Mouse (Mus musculus): ENCODE data around the gene Phf21a. TPM values are rescaled to one million over a fixed set of nuclear protein-coding genes. Genes with fewer than 3 reads are reported as not detected.
A peak's percentile ranks its signal among the peaks of the same experiment; 100 is the strongest.

The Phf21a gene
- polyA plus RNA-seq, 1 experiment from 2014 or later = 36.7 TPM

DNA sequence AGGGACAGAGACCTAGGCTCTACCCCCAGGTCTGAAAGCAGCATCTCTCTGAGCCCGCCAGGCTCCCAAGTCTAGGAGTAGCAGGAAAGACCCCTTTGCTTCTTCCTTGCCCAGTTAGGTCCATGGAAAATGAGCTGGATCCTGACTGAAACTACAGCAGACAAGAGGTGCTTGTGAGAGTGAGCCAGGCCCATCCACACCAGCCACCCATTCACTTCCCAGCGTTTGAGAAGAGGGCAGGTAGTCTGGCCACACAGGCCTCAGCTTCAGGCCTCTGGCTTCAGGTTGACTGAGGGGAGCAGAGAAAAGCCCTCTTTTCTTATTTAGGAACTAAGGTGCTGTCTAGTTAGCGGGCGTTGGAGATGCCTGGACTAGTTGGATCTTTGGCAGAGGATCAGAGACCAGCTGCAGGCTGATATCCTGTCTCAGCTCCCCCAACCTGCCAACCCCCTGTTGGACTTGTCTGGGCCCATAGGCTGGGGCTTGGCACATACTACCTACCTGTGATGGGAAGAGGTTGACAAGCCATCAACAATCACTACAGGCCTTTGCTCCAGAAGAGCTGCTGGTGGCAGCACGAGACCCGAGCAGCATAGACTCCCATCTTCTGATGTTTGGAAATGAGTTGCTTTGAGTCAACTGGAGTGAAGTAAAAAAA is 269.8 kb downstream of the Phf21a start:
- WGBS = 95% methylated on average over 6 of the region's 6 CpGs
- no peak overlapping the region for H3K27ac ChIP-seq (replicated peaks)
- H3K4me3 ChIP-seq = no peak overlapping the region
- H3K9me3 ChIP-seq (replicated peaks) = no peaks in the 10 kb centered on the region
- H3K36me3 ChIP-seq = peaks cover 89% of the 10 kb centered on the region
- no peak for DNase-seq (ENCODE audit: low spot score)
- no peaks in the 10 kb centered on the region for H3K27me3 ChIP-seq (ENCODE audit: low read depth, poor library complexity, severe bottlenecking)
- peaks cover 21% of the 10 kb centered on the region for H3K4me1 ChIP-seq

DNA sequence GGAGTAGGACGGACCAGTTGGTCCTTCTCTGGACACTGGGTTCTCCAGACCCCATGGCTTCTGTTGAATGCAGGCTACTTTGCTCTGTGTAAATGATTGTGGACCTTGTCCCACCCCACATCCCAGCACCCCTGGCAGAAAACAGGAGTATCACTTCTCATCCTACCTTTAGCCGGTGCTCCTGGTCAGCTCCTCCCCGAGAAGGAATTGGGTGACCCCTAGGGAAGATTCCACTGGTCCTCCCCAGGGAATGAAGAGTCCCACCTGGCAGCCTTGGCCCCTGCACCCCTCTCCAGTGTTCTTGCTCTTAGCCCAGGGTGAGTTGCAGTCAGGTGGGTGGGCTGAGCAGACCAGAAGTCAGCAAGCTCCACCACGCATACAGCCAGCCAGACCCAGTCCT is 271.2 kb downstream of the Phf21a start:
- Histone ChIP-seq H3K36me3 (peaks cover 78% of the 10 kb centered on the region), H3K27ac (replicated peaks) (no peak overlapping the region), H3K4me1 (peaks cover 32% of the 10 kb centered on the region), H3K9me3 (replicated peaks) (no peaks in the 10 kb centered on the region), H3K27me3 (ENCODE audit: low read depth, poor library complexity, severe bottlenecking) (peaks cover 2% of the 10 kb centered on the region), H3K4me3 (no peak overlapping the region)
- DNase-seq (ENCODE audit: low spot score) = no peak
- WGBS = 91% methylated on average over 4 of the region's 4 CpGs

- H3K36me3 ChIP-seq = peaks cover 64% of the 10 kb centered on the region
- no peak for DNase-seq (ENCODE audit: low spot score)
- H3K27ac ChIP-seq (replicated peaks) = no peak overlapping the region
- 94% methylated on average over 10 of the region's 10 CpGs for WGBS
- H3K27me3 ChIP-seq (ENCODE audit: low read depth, poor library complexity, severe bottlenecking) = peaks cover 17% of the 10 kb centered on the region
- H3K9me3 ChIP-seq (replicated peaks) = no peaks in the 10 kb centered on the region
- peaks cover 40% of the 10 kb centered on the region for H3K4me1 ChIP-seq
- no peak overlapping the region for H3K4me3 ChIP-seq
These were observed 272.7 kb downstream of the Phf21a start for GRCm38 (mm10) chr2:92365568-92365967.

GRCm38 (mm10) chr2:92367383-92368029 is 274.6 kb downstream of the Phf21a start:
- peak overlapping the region; percentile 33; the same call in 1 of the 2 replicates for H3K27ac ChIP-seq (replicated peaks)
- peaks cover 31% of the 10 kb centered on the region for H3K27me3 ChIP-seq (ENCODE audit: low read depth, poor library complexity, severe bottlenecking)
- 55% methylated on average over 20 of the region's 20 CpGs for WGBS
- H3K36me3 ChIP-seq = peaks cover 54% of the 10 kb centered on the region
- peaks cover 50% of the 10 kb centered on the region for H3K4me1 ChIP-seq
- DNase-seq (ENCODE audit: low spot score) = no peak
- H3K4me3 ChIP-seq = no peak overlapping the region
- H3K9me3 ChIP-seq (replicated peaks) = no peaks in the 10 kb centered on the region

DNA sequence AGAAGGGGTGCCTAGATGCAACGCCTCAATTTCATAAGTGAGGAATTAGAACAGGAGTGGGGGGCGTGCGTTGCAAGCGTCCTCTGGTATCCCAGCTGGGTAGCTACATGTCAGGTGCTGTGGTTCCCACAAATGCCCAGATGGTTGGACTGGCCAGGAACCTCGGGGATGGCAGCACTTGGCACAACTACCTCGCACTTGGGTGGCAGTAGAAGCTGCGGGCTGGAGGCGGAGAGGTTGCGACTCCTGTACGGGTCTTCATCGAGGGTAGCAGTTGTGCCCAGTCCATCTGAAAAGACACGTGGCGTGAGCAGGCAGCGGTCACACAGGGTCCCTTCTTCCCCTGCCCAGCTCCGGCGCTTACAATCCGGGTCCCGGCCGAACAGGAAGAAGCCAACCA is 277.5 kb downstream of the Phf21a start:
- H3K4me3 ChIP-seq = peak overlapping the region; percentile 69
- peaks cover 31% of the 10 kb centered on the region for H3K27me3 ChIP-seq (ENCODE audit: low read depth, poor library complexity, severe bottlenecking)
- DNase-seq (ENCODE audit: low spot score) = no peak
- peaks cover 76% of the 10 kb centered on the region for H3K4me1 ChIP-seq
- H3K9me3 ChIP-seq (replicated peaks) = no peaks in the 10 kb centered on the region
- H3K27ac ChIP-seq (replicated peaks) = peak overlapping the region; percentile 91
- 8% methylated on average over 19 of the region's 19 CpGs for WGBS
- H3K36me3 ChIP-seq = peaks cover 26% of the 10 kb centered on the region

- Histone ChIP-seq H3K9me3 (replicated peaks) (no peaks in the 10 kb centered on the region), H3K4me1 (peaks cover 84% of the 10 kb centered on the region), H3K27ac (replicated peaks) (peak overlapping the region; percentile 91), H3K4me3 (peak overlapping the region; percentile 69), H3K36me3 (peaks cover 18% of the 10 kb centered on the region), H3K27me3 (ENCODE audit: low read depth, poor library complexity, severe bottlenecking) (peaks cover 31% of the 10 kb centered on the region)
- 2% methylated on average over 45 of the region's 45 CpGs for WGBS
- DNase-seq (ENCODE audit: low spot score) = peak; percentile 75
These were observed 278.2 kb downstream of the Phf21a start for GRCm38 (mm10) chr2:92370821-92371805.

GRCm38 (mm10) chr2:92371971-92372690 is 279.2 kb downstream of the Phf21a start:
- peak; percentile 84 for DNase-seq (ENCODE audit: low spot score)
- Histone ChIP-seq H3K27ac (replicated peaks) (peak overlapping the region; percentile 91), H3K4me1 (peaks cover 88% of the 10 kb centered on the region), H3K9me3 (replicated peaks) (no peaks in the 10 kb centered on the region), H3K27me3 (ENCODE audit: low read depth, poor library complexity, severe bottlenecking) (peaks cover 31% of the 10 kb centered on the region), H3K4me3 (peak overlapping the region; percentile 69), H3K36me3 (peaks cover 10% of the 10 kb centered on the region)
- WGBS = 7% methylated on average over 10 of the region's 10 CpGs

- DNase-seq (ENCODE audit: low spot score) = peak; percentile 45
- Histone ChIP-seq H3K27me3 (ENCODE audit: low read depth, poor library complexity, severe bottlenecking) (peaks cover 31% of the 10 kb centered on the region), H3K4me3 (peak overlapping the region; percentile 69), H3K27ac (replicated peaks) (peak overlapping the region; percentile 91), H3K4me1 (peaks cover 82% of the 10 kb centered on the region), H3K9me3 (replicated peaks) (no peaks in the 10 kb centered on the region), H3K36me3 (peaks cover 13% of the 10 kb centered on the region)
- WGBS = 26% methylated on average over 9 of the region's 9 CpGs
These were observed 280.0 kb downstream of the Phf21a start for GRCm38 (mm10) chr2:92372767-92373436.

DNA sequence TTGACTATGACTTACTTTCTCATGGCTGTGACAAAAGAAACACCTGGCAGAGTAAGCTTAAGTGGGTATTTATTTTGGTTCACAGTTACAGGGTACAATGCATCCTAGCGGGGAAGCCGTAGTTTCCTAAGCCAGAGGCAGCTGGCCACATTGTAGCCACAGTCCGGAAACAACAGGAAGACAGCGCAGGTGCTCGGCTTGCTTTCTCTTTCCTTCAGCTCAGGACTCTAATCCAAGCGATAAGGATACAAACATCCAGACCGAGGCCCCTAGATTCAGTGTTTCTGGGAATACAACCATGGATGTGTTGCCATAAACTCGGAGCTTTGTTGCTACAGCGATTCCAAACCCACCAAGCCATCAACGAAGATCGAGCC is 280.5 kb downstream of the Phf21a start:
- peaks cover 79% of the 10 kb centered on the region for H3K4me1 ChIP-seq
- peak overlapping the region; percentile 91 for H3K27ac ChIP-seq (replicated peaks)
- H3K36me3 ChIP-seq = peaks cover 15% of the 10 kb centered on the region
- 69% methylated on average over 11 of the region's 11 CpGs for WGBS
- DNase-seq (ENCODE audit: low spot score) = no peak
- peak overlapping the region; percentile 69 for H3K4me3 ChIP-seq
- H3K9me3 ChIP-seq (replicated peaks) = no peaks in the 10 kb centered on the region
- H3K27me3 ChIP-seq (ENCODE audit: low read depth, poor library complexity, severe bottlenecking) = peaks cover 31% of the 10 kb centered on the region

DNA sequence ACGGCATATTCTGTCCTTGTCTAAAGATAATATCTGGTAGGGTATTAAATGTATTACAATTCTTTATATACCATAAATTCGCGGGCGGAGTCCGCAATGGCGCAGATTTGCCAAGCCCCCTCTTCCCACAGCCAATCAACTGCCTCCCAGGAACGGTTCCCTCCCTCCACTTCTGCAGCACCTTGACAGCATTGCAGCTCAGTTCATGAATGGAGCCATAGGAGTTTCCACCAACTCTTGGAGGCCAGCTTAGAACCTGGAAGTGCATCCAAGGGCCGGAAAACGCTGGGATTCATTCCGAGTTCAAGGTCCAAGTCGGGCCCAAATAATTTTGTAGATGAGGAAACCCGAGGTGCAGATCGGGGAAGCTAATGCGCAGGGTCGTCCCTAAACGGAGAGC is 281.6 kb downstream of the Phf21a start, which contains the start of the genes Pex16 and Large2:
Pex16 (plus strand) TSS at position 163 of the 400 bp plus-strand sequence.
Large2 (minus strand) TSS at position 356 of the 400 bp plus-strand sequence.
- Histone ChIP-seq H3K27me3 (ENCODE audit: low read depth, poor library complexity, severe bottlenecking) (peaks cover 25% of the 10 kb centered on the region), H3K27ac (replicated peaks) (peak within 1 kb of the TSS; percentile 91), H3K4me1 (peaks cover 69% of the 10 kb centered on the region), H3K4me3 (peak within 1 kb of the TSS; percentile 69), H3K9me3 (replicated peaks) (no peaks in the 10 kb centered on the region), H3K36me3 (peaks cover 26% of the 10 kb centered on the region)
- 5% methylated on average over 16 of the region's 16 CpGs for WGBS
- peak; percentile 51 for DNase-seq (ENCODE audit: low spot score)

DNA sequence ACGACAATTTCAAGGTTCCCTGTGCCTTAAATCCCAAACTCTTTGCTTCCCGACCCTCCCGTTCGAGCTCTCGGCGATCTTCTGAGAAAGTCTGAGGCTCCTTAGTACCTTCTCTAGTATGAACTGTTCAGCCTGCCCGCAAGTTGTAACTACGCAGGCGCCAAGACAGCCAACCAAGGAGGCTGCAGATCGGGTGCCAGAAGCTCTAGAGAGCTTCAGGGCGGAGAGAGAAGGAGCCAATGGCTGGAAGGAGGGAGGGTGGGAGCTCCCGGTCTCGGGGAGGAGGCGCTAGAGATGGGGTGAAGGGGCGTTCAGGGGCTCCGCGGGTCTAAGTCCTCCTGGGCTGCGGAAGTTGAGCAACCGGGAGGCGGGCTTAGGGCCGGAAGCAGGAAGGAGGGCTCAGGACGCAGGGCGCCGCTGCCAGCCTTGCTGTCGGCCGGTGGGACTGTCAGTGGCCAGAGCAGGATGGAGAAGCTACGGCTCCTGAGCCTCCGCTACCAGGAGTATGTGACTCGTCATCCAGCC is 282.2 kb downstream of the Phf21a start:
- WGBS = under 1% methylated on average over 29 of the region's 29 CpGs
- Histone ChIP-seq H3K27me3 (ENCODE audit: low read depth, poor library complexity, severe bottlenecking) (peaks cover 18% of the 10 kb centered on the region), H3K27ac (replicated peaks) (peak overlapping the region; percentile 91), H3K4me3 (peak overlapping the region; percentile 69), H3K36me3 (peaks cover 32% of the 10 kb centered on the region), H3K9me3 (replicated peaks) (no peaks in the 10 kb centered on the region), H3K4me1 (peaks cover 62% of the 10 kb centered on the region)
- DNase-seq (ENCODE audit: low spot score) = peak; percentile 96

Data from midbrain, embryonic 10.5 days (tissue).